Mouse (Mus musculus) kidney, embryonic 15.5 days (tissue): ENCODE measurements around the gene Fam129b. TPM values are rescaled to one million over a fixed set of nuclear protein-coding genes. Genes with fewer than 3 reads are reported as not detected.

Source experiments
- ATAC-seq: fragments of 200-750 bp; cut with Nextera tagmentation; replicated peaks from 2 replicates; pipeline ENCODE4 v1.8.0; 2017; ENCODE audit warnings: moderate TSS enrichment; ENCODE audit not compliant: low FRiP score
- H3K27ac ChIP-seq: fragments of 300-500 bp; sonication (generic); 2 replicates; pipeline ENCODE4 v1.5.1; 2015; ENCODE audit warnings: mild to moderate bottlenecking, inconsistent platforms
- H3K27me3 ChIP-seq: fragments of 300-500 bp; sonication (generic); 2 replicates; pipeline ENCODE4 v1.6.1; 2015; ENCODE audit warnings: inconsistent platforms
- H3K36me3 ChIP-seq: fragments of 300-500 bp; sonication (generic); 2 replicates; pipeline ENCODE4 v1.6.1; 2015; ENCODE audit warnings: inconsistent platforms
- H3K4me1 ChIP-seq: fragments of 300-500 bp; sonication (generic); 2 replicates; pipeline ENCODE4 v1.6.1; 2015; ENCODE audit warnings: inconsistent platforms
- H3K4me2 ChIP-seq: fragments of 300-500 bp; sonication (generic); 2 replicates; pipeline ENCODE4 v1.6.1; 2015; ENCODE audit warnings: moderate library complexity, mild to moderate bottlenecking, inconsistent platforms
- H3K4me3 ChIP-seq: fragments of 300-500 bp; sonication (generic); replicated peaks from 2 replicates; pipeline ENCODE4 v1.5.1; 2015; ENCODE audit warnings: mild to moderate bottlenecking, inconsistent platforms
- H3K9ac ChIP-seq: fragments of 300-500 bp; sonication (generic); 2 replicates; pipeline ENCODE4 v1.6.1; 2015; ENCODE audit warnings: mild to moderate bottlenecking, inconsistent platforms
- H3K9me3 ChIP-seq: fragments of 300-500 bp; sonication (generic); replicated peaks from 2 replicates; pipeline ENCODE4 v1.6.1; 2016; ENCODE audit warnings: inconsistent platforms
- WGBS: fragments of 180-500 bp; shearing (Covaris S2); methylation state at CpG from one replicate; pipeline ENCODE4 v1.1.7; 2015; ENCODE audit warnings: mixed read lengths; 5-methylcytosine and 5-hydroxymethylcytosine counted together
- polyA plus RNA-seq: library from polyadenylated mRNA; unstranded; fragments of >200 nt; fragmentation: Nextera tagmentation; extraction: Ambion mirVana; gene quantifications from 2 replicates; pipeline ENCODE4 v1.2.1, GENCODE M21; 2015

The Fam129b gene
- polyA plus RNA-seq, 1 experiment from 2014 or later: 47.7 TPM

DNA sequence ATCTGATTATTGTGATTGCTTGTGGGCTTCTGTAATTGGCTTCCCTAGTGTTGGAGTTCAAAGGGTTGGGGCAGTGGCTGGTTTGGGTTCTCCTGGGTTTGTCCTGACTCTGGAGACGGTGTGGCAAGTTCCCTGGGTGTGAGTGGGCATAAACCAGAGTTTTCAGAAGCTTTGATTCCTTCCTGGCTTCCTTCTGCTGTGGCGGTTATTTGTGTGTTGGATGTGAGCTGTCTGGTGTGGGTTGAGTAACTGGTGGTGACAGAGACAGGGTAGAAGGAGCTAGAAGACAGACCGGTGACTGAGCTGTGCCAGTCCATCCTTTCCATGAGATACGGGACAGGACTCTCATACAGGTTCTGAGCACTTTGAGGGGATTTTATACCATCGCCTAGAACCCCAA lies 3.7 kb downstream of the Fam129b start:
- peak overlapping the region; percentile 87; the same call in 1 of the 2 replicates for H3K27ac ChIP-seq
- H3K27me3 ChIP-seq: no peaks in the 10 kb centered on the region
- H3K4me2 ChIP-seq: no peak overlapping the region
- 86% methylated on average over 5 of the region's 5 CpGs for WGBS
- no peak overlapping the region for H3K4me3 ChIP-seq
- no peaks in the 10 kb centered on the region for H3K36me3 ChIP-seq
- no peak overlapping the region for H3K9ac ChIP-seq
- ATAC-seq: no peak
- peaks cover 90% of the 10 kb centered on the region for H3K4me1 ChIP-seq
- H3K9me3 ChIP-seq: no peaks in the 10 kb centered on the region

GRCm38 (mm10) chr2:32881054-32881453 lies 5.1 kb downstream of the Fam129b start:
- no peaks in the 10 kb centered on the region for H3K36me3 ChIP-seq
- peak overlapping the region; percentile 87 for H3K27ac ChIP-seq
- H3K4me2 ChIP-seq: peak overlapping the region; percentile 39
- no peaks in the 10 kb centered on the region for H3K27me3 ChIP-seq
- H3K9me3 ChIP-seq: no peaks in the 10 kb centered on the region
- WGBS: 25% methylated on average over 6 of the region's 6 CpGs
- H3K9ac ChIP-seq: peak overlapping the region; percentile 33; the same call in 1 of the 2 replicates
- H3K4me1 ChIP-seq: peaks cover 89% of the 10 kb centered on the region
- no peak overlapping the region for H3K4me3 ChIP-seq
- no peak; the same call in 1 of the 2 replicates for ATAC-seq

GRCm38 (mm10) chr2:32881723-32882122 lies 5.8 kb downstream of the Fam129b start:
- 25% methylated on average over 3 of the region's 3 CpGs for WGBS
- H3K27me3 ChIP-seq: no peaks in the 10 kb centered on the region
- no peaks in the 10 kb centered on the region for H3K36me3 ChIP-seq
- peak overlapping the region; percentile 87 for H3K27ac ChIP-seq
- H3K9me3 ChIP-seq: no peaks in the 10 kb centered on the region
- H3K4me1 ChIP-seq: peaks cover 87% of the 10 kb centered on the region
- no peak overlapping the region for H3K4me3 ChIP-seq
- H3K4me2 ChIP-seq: peak overlapping the region; percentile 39
- ATAC-seq: 0 out of 2 replicates have a peak, but pooled peaks have one; percentile 16
- 0 out of 2 replicates have a peak overlapping the region, but pooled peaks have one; percentile 33 for H3K9ac ChIP-seq

- Histone ChIP-seq H3K9ac (0 out of 2 replicates have a peak overlapping the region, but pooled peaks have one; percentile 14), H3K4me2 (peak overlapping the region; percentile 39), H3K27ac (peak overlapping the region; percentile 87), H3K9me3 (no peaks in the 10 kb centered on the region), H3K4me1 (peaks cover 83% of the 10 kb centered on the region), H3K27me3 (no peaks in the 10 kb centered on the region), H3K36me3 (no peaks in the 10 kb centered on the region), H3K4me3 (no peak overlapping the region)
- ATAC-seq: 0 out of 2 replicates have a peak, but pooled peaks have one; percentile 10
- 30% methylated on average over 14 of the region's 21 CpGs for WGBS
Observed at GRCm38 (mm10) chr2:32882283-32883043, 6.5 kb downstream of the Fam129b start.

- H3K27ac ChIP-seq: peak overlapping the region; percentile 87
- no peaks in the 10 kb centered on the region for H3K27me3 ChIP-seq
- 11% methylated on average over 7 of the region's 7 CpGs for WGBS
- peak overlapping the region; percentile 36; the same call in 1 of the 2 replicates for H3K4me2 ChIP-seq
- no peaks in the 10 kb centered on the region for H3K9me3 ChIP-seq
- H3K4me1 ChIP-seq: peaks cover 83% of the 10 kb centered on the region
- peak; percentile 27; the same call in 1 of the 2 replicates for ATAC-seq
- H3K36me3 ChIP-seq: no peaks in the 10 kb centered on the region; the same call in 1 of the 2 replicates
- no peak overlapping the region for H3K9ac ChIP-seq
- no peak overlapping the region for H3K4me3 ChIP-seq
Observed at GRCm38 (mm10) chr2:32884745-32885144, 8.8 kb downstream of the Fam129b start.

DNA sequence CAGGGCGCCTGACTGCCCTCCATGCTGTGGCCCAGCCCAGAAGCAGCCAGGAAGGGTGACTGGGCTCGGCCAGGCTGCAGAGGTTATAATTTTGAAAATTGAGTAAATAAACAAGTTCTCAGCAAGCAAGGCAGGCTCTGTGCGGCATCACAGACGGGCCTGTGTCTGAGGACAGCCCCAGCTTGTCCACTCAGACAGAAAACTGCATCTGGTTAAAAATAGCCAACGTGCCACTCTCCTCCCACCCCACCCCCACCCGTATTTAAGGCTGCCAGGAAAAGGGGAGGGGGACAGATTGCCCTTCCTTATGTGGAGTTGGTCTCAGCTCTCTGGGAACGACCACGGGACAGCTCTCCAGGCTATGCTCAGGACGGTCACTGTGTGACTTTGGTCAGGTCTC lies 12.1 kb downstream of the Fam129b start:
- H3K9ac ChIP-seq: no peak overlapping the region
- no peak overlapping the region for H3K4me2 ChIP-seq
- no peaks in the 10 kb centered on the region; the same call in 1 of the 2 replicates for H3K36me3 ChIP-seq
- H3K27me3 ChIP-seq: no peaks in the 10 kb centered on the region
- ATAC-seq: no peak
- no peaks in the 10 kb centered on the region for H3K9me3 ChIP-seq
- no peak overlapping the region for H3K4me3 ChIP-seq
- H3K27ac ChIP-seq: peak overlapping the region; percentile 84
- peaks cover 63% of the 10 kb centered on the region for H3K4me1 ChIP-seq
- 12% methylated on average over 9 of the region's 9 CpGs for WGBS

GRCm38 (mm10) chr2:32888551-32888950 lies 12.6 kb downstream of the Fam129b start:
- peak; percentile 37; the same call in 1 of the 2 replicates for ATAC-seq
- Histone ChIP-seq H3K27me3 (no peaks in the 10 kb centered on the region), H3K4me1 (peaks cover 59% of the 10 kb centered on the region), H3K9ac (no peak overlapping the region), H3K9me3 (no peaks in the 10 kb centered on the region), H3K4me3 (no peak overlapping the region), H3K27ac (peak overlapping the region; percentile 84), H3K4me2 (no peak overlapping the region), H3K36me3 (peaks cover 3% of the 10 kb centered on the region; the same call in 1 of the 2 replicates)
- WGBS: 23% methylated on average over 3 of the region's 3 CpGs

GRCm38 (mm10) chr2:32890280-32890679 lies 14.4 kb downstream of the Fam129b start:
- H3K4me2 ChIP-seq: no peak overlapping the region
- 90% methylated on average over 3 of the region's 3 CpGs for WGBS
- H3K36me3 ChIP-seq: peaks cover 6% of the 10 kb centered on the region; the same call in 1 of the 2 replicates
- no peak overlapping the region for H3K4me3 ChIP-seq
- H3K9me3 ChIP-seq: no peaks in the 10 kb centered on the region
- no peak overlapping the region for H3K9ac ChIP-seq
- H3K4me1 ChIP-seq: peaks cover 55% of the 10 kb centered on the region
- H3K27ac ChIP-seq: no peak overlapping the region
- H3K27me3 ChIP-seq: no peaks in the 10 kb centered on the region
- ATAC-seq: no peak

DNA sequence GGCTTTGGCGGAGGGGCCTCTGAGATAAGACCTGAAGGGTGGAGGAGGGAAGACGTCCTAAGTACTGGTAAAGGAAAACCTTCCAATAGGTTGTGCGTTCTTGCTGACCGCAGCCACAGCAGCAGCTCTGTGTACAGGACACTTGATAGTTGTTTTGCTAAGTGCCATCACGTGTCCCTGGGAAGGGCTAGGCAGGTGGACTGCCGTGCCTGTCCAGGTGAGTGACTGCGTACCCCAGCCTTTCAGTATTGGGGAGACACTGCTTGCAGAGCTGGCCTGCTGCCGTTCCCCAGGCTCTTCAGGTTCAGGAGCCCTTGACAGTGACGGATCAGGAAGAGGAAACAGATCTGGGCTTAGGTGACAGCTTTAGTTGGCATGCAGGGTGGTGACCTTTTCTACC lies 15.4 kb downstream of the Fam129b start:
- 59% methylated on average over 9 of the region's 9 CpGs for WGBS
- Histone ChIP-seq H3K4me1 (peaks cover 62% of the 10 kb centered on the region), H3K27me3 (no peaks in the 10 kb centered on the region)

GRCm38 (mm10) chr2:32892490-32892889 lies 16.6 kb downstream of the Fam129b start:
- H3K9ac ChIP-seq: no peak overlapping the region
- no peak overlapping the region for H3K27ac ChIP-seq
- peaks cover 70% of the 10 kb centered on the region for H3K4me1 ChIP-seq
- peaks cover 6% of the 10 kb centered on the region; the same call in 1 of the 2 replicates for H3K36me3 ChIP-seq
- 80% methylated on average over 14 of the region's 14 CpGs for WGBS
- no peak overlapping the region for H3K4me2 ChIP-seq
- ATAC-seq: no peak
- no peak overlapping the region for H3K4me3 ChIP-seq
- H3K27me3 ChIP-seq: no peaks in the 10 kb centered on the region
- H3K9me3 ChIP-seq: no peaks in the 10 kb centered on the region

More for the DNA sequence above, 15.4 kb downstream of the Fam129b start:
- H3K4me2 ChIP-seq: no peak overlapping the region
- no peak for ATAC-seq
- H3K9me3 ChIP-seq: no peaks in the 10 kb centered on the region
- H3K36me3 ChIP-seq: peaks cover 6% of the 10 kb centered on the region; the same call in 1 of the 2 replicates
- H3K9ac ChIP-seq: no peak overlapping the region
- no peak overlapping the region for H3K4me3 ChIP-seq
- peak overlapping the region; percentile 5; the same call in 1 of the 2 replicates for H3K27ac ChIP-seq

GRCm38 (mm10) chr2:32894097-32894496 lies 18.2 kb downstream of the Fam129b start:
- ATAC-seq: no peak
- WGBS: 52% methylated on average over 2 of the region's 2 CpGs
- Histone ChIP-seq H3K27me3 (no peaks in the 10 kb centered on the region), H3K9ac (no peak overlapping the region), H3K4me2 (no peak overlapping the region), H3K4me3 (no peak overlapping the region), H3K4me1 (peaks cover 69% of the 10 kb centered on the region), H3K27ac (0 out of 2 replicates have a peak overlapping the region, but pooled peaks have one; percentile 29), H3K36me3 (peaks cover 6% of the 10 kb centered on the region; the same call in 1 of the 2 replicates), H3K9me3 (no peaks in the 10 kb centered on the region)

GRCm38 (mm10) chr2:32895606-32896106 lies 19.7 kb downstream of the Fam129b start:
- Histone ChIP-seq H3K36me3 (peaks cover 9% of the 10 kb centered on the region; the same call in 1 of the 2 replicates), H3K27ac (peak overlapping the region; percentile 94), H3K4me2 (0 out of 2 replicates have a peak overlapping the region, but pooled peaks have one; percentile 19), H3K9ac (no peak overlapping the region), H3K4me3 (no peak overlapping the region), H3K27me3 (no peaks in the 10 kb centered on the region), H3K9me3 (no peaks in the 10 kb centered on the region), H3K4me1 (peaks cover 73% of the 10 kb centered on the region)
- 40% methylated on average over 8 of the region's 8 CpGs for WGBS
- peak; percentile 61 for ATAC-seq
